Mouse (Mus musculus): Measurements from ENCODE around the gene Pik3r1.

DNA sequence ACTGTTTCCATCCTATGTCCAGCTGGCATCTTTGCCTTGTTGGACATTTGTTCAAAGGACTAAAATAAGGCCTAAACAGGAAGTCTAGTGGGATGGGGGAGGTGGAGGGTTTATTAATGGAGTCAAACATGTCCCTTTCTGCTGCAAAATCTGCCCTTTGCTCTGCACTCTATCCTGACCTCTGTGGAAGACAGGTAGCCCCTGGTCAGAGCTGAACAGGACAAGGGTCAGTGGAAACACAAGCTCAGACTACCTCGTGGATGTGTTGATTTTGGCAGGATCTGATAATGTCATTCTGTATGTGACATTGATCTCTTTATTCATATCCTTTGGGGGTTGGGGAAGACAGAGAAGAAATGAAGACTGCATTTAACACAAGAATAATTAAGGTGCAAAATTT, 132.2 kb downstream of the Pik3r1 start:
- no peak for TF ChIP-seq CTCF (IDR thresholded peaks at IDR 0.05; ENCODE audit: low read depth, low read length)
- no peak for TF ChIP-seq POLR2A (IDR thresholded peaks at IDR 0.05; ENCODE audit: extremely low read depth, insufficient read depth, low read length)

All from liver, adult 2 months (tissue).